Mouse (Mus musculus) cerebellum, adult 18-20 months (tissue): ENCODE measurements at regions not wholly inside any gene's neighbourhood (a gene's known extent, or its start where the extent isn't known, plus 50 kb on each side); places are given as distances from the start of the nearest gene placed in this dataset.

Source experiments
- DNase-seq, 2 experiments: peaks; one replicate each; pipeline ENCODE4 v3.0.0; 2021

- no peak for DNase-seq
These were observed 151.4 kb upstream of the Grik3 start for GRCm38 (mm10) chr4:125339056-125339455.

GRCm38 (mm10) chr4:125328806-125329205, 161.7 kb upstream of the Grik3 start:
- DNase-seq, result no peak

DNA sequence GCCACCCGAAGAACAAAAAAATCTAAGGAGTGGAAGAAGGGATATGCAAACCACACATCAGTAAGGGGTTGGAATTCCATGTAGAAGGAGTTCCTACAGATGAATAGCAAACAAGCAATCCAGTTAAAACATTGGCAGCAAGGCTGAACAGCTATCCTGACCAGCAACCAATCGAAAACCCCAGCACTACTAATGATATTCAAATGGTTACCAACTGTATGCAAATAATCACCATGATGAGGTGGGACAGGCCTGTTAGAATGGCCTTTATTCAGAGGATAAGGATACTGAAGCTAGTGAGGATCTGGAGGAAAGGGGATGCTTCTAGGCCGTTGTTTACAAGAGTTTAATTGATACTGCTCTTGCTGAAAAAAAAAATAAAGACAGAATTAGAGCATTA, 166.0 kb upstream of the Grik3 start:
- DNase-seq, result no peak

GRCm38 (mm10) chr4:125319343-125319742, 171.2 kb upstream of the Grik3 start:
- DNase-seq, result no peak

- DNase-seq, result no peak
These were observed 172.2 kb upstream of the Grik3 start for GRCm38 (mm10) chr4:125318293-125318692.

DNA sequence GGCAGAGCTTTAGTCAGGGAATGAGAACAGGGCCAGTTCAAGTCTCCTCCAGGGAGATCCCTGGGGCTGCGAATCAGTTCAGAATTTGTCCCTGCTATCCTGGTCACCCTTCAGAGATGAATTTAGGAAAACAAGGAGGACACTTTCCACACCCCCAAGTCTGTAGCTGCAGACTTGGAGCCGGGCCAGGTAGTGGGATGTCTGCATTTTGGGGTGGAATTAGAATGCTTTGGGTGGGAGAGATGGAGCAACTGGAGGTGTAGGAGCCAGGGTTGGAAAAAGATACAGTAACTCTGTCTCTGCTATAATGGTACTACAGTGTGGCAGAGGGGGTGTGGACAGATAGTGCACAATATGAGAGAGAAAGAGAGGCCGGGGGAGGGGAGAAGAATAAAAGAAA, 173.6 kb upstream of the Grik3 start:
- no peak for DNase-seq

- peak in 1 of 2 experiments; percentile 3 for DNase-seq
These were observed 174.7 kb upstream of the Grik3 start for GRCm38 (mm10) chr4:125315818-125316217.

DNA sequence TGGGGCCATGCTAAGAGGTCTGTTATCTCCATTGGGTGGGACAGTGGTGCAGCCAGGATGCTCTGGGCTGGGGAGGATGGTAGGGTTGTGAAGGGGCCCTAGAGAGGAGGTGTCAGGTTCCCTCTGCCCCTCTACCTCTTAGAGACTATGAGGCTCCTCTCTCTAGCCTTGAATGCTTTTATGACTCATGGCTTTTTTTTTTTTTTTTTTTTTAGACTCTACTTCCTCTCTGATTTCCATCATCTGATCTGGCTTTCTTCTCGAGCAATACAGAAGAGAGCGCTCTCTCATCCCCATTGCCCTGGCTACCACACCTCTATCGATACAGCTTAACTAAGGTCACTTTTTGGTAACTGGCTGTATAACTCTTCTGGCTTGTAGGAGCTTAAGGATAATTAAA, 176.6 kb upstream of the Grik3 start:
- no peak for DNase-seq

- no peak for DNase-seq
These were observed 177.2 kb upstream of the Grik3 start for GRCm38 (mm10) chr4:125313252-125313651.

DNA sequence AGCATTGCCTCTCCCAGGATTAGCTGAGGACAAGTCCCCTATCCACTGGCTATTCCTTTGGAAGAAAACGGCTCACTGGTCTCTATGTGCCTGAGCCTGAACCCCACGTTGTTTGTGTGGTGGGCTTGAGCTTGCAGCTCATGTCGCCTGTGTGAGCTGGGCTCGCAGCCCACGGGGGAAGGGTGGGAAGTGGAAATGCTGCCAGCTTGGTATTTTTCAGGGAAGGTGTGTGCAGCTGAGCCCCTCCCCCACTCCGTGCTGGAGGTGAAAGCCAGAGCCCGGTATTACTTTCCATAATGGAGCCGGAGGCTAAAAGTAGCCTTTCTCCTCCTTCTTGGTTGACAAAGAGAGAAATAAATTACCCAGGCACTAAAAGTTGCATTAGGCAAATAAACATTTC, 180.5 kb upstream of the Zc3h12a start:
- no peak for DNase-seq

GRCm38 (mm10) chr4:125305766-125306165, 178.1 kb upstream of the Zc3h12a start:
- no peak for DNase-seq

- no peak for DNase-seq
These were observed 175.0 kb upstream of the Zc3h12a start for GRCm38 (mm10) chr4:125302660-125303059.

GRCm38 (mm10) chr4:125300503-125301457, 173.1 kb upstream of the Zc3h12a start:
- no peak for DNase-seq

GRCm38 (mm10) chr4:125290761-125291160, 163.1 kb upstream of the Zc3h12a start:
- DNase-seq, result no peak

- DNase-seq, result no peak
These were observed 162.1 kb upstream of the Zc3h12a start for GRCm38 (mm10) chr4:125289709-125290108.

DNA sequence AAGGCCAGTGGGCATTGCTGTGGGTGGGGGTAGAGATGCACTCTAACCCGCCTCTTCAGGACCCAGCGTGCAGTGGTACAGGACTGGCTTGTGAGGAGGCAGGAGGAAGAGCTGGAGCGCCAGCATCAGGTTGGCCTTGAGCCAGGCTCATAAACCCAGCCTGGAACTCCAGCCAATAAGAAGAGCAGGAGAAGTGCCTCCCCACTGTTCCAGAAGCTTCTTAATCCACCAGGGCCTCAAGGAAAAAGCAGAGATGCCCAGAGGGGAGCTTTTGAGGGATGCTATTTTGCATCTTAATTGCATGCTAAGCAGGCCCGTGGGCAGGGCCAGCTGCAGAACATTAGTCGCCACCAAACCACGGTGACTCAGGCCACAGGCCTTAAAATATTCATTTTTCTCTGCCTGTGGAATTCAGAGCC, 161.4 kb upstream of the Zc3h12a start:
- DNase-seq, result no peak

DNA sequence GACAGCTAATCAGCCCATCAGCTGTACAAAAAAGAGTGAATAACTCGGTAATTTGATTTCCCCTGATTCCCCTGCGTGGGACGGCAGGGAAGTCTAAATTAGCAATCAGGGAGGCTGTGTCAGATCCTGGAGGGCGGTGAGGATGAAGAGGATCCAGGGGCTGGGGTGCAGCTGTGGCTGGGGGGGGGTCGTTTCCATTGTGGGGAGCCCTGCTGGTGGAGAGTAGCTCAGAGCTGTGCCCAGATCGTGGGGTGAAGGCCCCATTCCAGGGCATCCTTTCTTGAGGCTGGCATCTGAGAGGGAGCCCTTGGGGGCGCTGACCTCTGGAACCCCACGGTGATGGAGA, 155.3 kb upstream of the Zc3h12a start:
- no peak for DNase-seq

DNA sequence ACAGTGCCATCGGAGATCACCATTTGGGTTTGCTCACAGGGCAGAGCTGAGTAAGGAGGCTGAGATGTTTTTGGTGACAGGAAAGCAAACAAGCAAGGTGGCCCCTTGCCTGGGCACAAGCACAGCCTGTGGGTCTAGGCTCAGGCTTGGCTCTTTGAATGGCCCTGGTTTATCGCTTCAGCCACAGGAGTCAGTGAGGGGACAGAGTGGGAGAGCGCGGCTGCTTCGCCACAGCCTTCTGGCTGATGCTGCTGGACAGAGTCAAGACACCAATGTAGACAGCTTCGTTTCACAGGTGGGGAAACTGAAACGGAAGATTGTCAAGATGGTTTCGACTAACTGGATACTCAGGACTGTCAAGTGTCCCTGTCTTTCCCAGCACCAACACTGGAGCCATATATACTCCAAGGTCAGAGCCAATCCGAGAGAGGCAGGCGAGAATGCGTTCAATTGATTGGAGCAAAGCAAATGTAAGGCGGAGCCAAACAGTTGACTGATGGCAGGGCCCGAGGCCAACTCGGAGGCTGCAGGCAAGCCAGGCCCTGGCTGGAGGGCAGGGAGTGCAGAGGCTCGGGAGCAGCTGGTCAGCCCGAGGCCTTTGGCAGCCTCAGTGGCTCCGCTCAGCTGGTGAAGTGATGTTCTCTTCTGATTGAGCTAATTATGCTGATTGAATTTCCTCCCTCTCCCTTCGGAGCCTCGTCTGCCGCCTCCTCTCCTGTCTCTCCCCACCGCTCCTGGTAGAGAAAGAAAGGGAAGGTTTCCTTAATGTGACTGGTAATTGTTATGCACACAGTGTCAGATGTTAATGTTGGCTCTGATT, 154.7 kb upstream of the Zc3h12a start:
- DNase-seq, result peak; percentile 55 to 58

GRCm38 (mm10) chr4:125279165-125279564, 151.5 kb upstream of the Zc3h12a start:
- no peak for DNase-seq

DNA sequence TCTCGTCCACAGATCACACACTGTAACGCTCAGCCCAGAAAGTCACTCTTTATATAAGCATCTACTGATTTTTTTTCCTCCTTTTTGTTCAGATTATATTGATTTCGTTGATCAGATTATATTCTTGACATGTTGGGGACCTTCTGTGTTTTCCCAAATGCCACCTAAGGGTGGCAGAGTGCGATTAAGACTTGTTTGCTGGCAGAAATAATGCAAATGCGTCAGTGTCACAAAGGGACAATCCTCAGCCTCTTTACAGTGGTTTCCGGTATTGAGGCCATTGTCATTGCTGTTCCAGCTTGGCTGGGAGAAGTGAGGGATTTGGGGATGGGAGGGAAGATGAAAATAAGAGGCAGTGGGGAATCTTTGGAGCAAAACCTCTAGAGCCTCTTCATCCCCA, 149.2 kb upstream of the Zc3h12a start:
- DNase-seq, result no peak

GRCm38 (mm10) chr4:125275259-125275658, 147.6 kb upstream of the Zc3h12a start:
- DNase-seq, result no peak

DNA sequence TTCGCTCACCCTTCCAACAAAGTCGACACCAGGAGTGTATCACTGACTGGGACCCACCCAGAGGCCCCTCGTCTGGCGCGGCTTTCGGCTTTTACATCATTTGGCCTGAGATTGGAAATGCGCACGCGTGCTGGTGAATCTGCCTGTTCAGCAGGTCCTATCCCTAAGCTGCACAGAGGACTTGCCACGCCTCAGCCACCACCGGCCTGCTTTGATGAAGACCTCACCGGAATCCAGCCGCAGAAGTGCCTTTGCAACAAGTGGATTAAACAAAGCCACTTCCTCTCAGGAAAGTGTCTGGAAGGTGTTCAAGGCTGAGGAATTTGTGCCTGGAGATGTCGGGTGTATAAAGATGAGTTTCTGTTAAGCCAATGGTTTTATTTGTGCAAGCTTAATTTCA, 143.3 kb upstream of the Zc3h12a start:
- DNase-seq, result no peak

DNA sequence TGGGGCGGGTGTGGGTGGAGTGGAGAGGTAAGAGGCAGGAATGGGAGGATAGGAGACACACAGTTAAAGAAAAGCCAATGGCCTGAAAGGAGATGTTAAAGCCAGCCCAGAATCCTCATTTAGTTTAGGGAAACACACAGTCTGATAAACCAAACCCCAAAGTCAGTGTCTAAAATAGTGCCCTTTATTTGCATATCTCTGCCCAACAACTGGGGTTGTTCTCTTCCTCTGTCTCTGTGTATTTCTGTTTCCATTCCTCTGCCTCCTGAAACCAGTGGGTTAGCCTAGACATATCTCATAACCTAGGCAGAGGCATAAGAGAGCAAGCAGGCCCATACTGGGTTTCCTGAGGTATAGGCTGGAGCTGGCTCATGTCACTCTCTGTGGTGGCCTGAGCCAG, 138.6 kb upstream of the Zc3h12a start:
- no peak for DNase-seq

- peak; percentile 17 to 40 for DNase-seq
These were observed 137.9 kb upstream of the Zc3h12a start for GRCm38 (mm10) chr4:125265575-125265974.
